ENCODE assay signal across 15 mouse cellular contexts in genomic region chr7:100469502-100469901, GRCm38 (mm10). TPM values are rescaled to one million over a fixed set of nuclear protein-coding genes. Genes with fewer than 3 reads are reported as not detected.
"Had no signal": no experiment of that assay in that cellular context is flagged by ENCODE, and none has a peak within 500 bp of the region (broad histone marks: within the 10 kb centered on the region; RNA-seq: fewer than 3 reads in every experiment).

No protein-coding gene starts in this region.

- H3K4me1 ChIP-seq: midbrain, embryonic 15.5 days; neural tube, embryonic 13.5 days had no signal

- H3K36me3 ChIP-seq: lung, embryonic 15.5 days; stomach, embryonic 15.5 days had no signal

- H3K9me3 ChIP-seq: limb, embryonic 12.5 days; lung, embryonic 15.5 days; megakaryocyte, embryonic 14.5 days; midbrain, embryonic 15.5 days; neural tube, embryonic 13.5 days; stomach, embryonic 15.5 days had no signal

- H3K4me2 ChIP-seq: limb, embryonic 12.5 days; lung, embryonic 15.5 days; midbrain, embryonic 11.5 days; midbrain, embryonic 15.5 days; neural tube, embryonic 13.5 days; stomach, embryonic 15.5 days had no signal

- DNase-seq: kidney, adult 2 months; kidney, postnatal 36 days; lung, postnatal 14 days; right cerebral cortex, postnatal 14 days; thymus, postnatal 4 days had no signal

- H3K27me3 ChIP-seq: limb, embryonic 12.5 days; lung, embryonic 15.5 days; megakaryocyte, embryonic 14.5 days; midbrain, embryonic 15.5 days; neural tube, embryonic 13.5 days; stomach, embryonic 15.5 days had no signal

- H3K9ac ChIP-seq: limb, embryonic 12.5 days; lung, embryonic 15.5 days; midbrain, embryonic 15.5 days; neural tube, embryonic 13.5 days; stomach, embryonic 15.5 days had no signal

- H3K4me3 ChIP-seq: limb, embryonic 12.5 days; lung, embryonic 15.5 days; megakaryocyte, embryonic 14.5 days; midbrain, embryonic 15.5 days; neural tube, embryonic 13.5 days; stomach, embryonic 15.5 days had no signal

- H3K27ac ChIP-seq: limb, embryonic 12.5 days; lung, embryonic 15.5 days; macrophage; midbrain, embryonic 15.5 days; neural tube, embryonic 13.5 days; stomach, embryonic 15.5 days had no signal

- ATAC-seq: intestine, embryonic 16.5 days; midbrain, embryonic 15.5 days had no signal

RNA-seq across cellular contexts. Expression of gene Ucp3, which starts 3.3 kb away (rescaled TPM):
- polyA plus RNA-seq: intestine, embryonic 16.5 days; limb, embryonic 12.5 days; liver, adult 2 months; macrophage; midbrain, embryonic 11.5 days; midbrain, embryonic 15.5 days; neural tube, embryonic 13.5 days had no signal
